ENCODE assay signal across 12 mouse cellular contexts in the genomic region with DNA sequence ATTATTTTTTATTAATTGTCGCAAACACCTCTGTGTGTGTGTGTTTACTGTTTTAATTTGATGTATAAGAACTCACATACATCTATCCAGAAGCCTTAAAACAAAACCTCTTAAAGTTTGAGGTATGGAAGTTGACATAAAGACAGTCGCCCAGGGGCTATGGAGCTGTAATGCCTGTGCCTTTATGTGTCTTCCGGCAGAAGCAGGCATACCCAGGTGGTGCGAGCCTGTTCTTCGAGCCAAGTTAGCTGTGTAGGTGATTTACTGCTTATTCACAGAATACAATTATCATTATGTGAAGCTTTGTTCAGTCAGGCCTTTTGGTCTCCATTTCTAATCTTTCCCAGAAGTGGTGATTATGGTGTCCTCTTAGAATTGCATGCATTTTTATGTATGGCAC.
"Had no signal": no experiment of that assay in that cellular context is flagged by ENCODE, and none has a peak within 500 bp of the region (broad histone marks: within the 10 kb centered on the region; RNA-seq: fewer than 3 reads in every experiment).

No protein-coding gene starts in this region.

- H3K4me2 ChIP-seq: kidney, embryonic 15.5 days; limb, embryonic 15.5 days; liver, embryonic 12.5 days; lung, embryonic 14.5 days had no signal

- H3K27ac ChIP-seq: limb, embryonic 15.5 days; liver, embryonic 12.5 days had no signal

- H3K27me3 ChIP-seq: kidney, embryonic 15.5 days; limb, embryonic 15.5 days; liver, embryonic 12.5 days had no signal

- H3K9ac ChIP-seq: kidney, embryonic 15.5 days; limb, embryonic 15.5 days; liver, embryonic 12.5 days; lung, embryonic 14.5 days had no signal

- ATAC-seq: liver, embryonic 12.5 days had no signal

- H3K9me3 ChIP-seq: kidney, embryonic 15.5 days; limb, embryonic 15.5 days; liver, embryonic 12.5 days; midbrain, embryonic 10.5 days had no signal

- H3K36me3 ChIP-seq: kidney, embryonic 15.5 days; limb, embryonic 15.5 days; midbrain, embryonic 10.5 days had no signal

- H3K4me3 ChIP-seq: kidney, embryonic 15.5 days; limb, embryonic 15.5 days; liver, embryonic 12.5 days; midbrain, embryonic 10.5 days; myocyte had no signal

- DNase-seq: kidney, postnatal 14 days; lung, postnatal 10 days; lung, postnatal 4 days; spleen, adult 18-20 months; thymus, adult 2 months; thymus, postnatal 36 days had no signal
